Mouse (Mus musculus): Measurements from ENCODE around the gene Capn9. TPM values are rescaled to one million over a fixed set of nuclear protein-coding genes. Genes with fewer than 3 reads are reported as not detected.

Capn9 gene
- under 1 TPM in 1 of 2 experiments, not detected in 1; 0.12 TPM for total RNA-seq (2021)

DNA sequence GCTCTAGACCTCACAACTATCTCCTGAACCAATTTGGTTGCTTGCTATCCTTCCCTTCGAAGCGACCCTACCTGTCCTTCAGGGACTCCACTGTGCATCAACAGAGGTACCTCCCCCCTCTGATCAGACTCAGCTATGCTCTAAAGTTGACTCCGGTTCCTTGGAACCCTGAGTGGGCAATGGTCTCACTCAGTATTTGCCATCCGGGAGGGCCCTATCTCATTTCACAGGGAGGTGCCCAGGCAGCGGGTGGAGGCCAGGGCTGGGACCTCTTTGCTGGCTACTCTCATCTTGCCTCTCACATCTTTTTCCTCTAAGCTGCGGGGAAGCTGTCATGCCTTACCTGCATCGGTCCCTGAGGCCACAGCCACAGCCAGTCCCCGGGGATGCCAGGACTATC, at the start of gene Capn9:
Gene Capn9 (plus strand): TSS at position 301 of the 400 bp plus-strand sequence.
- no peak for DNase-seq (ENCODE audit: low spot score in 2 of 2)
- intact Hi-C loops (cut with DNase I) = no loop called here

DNA sequence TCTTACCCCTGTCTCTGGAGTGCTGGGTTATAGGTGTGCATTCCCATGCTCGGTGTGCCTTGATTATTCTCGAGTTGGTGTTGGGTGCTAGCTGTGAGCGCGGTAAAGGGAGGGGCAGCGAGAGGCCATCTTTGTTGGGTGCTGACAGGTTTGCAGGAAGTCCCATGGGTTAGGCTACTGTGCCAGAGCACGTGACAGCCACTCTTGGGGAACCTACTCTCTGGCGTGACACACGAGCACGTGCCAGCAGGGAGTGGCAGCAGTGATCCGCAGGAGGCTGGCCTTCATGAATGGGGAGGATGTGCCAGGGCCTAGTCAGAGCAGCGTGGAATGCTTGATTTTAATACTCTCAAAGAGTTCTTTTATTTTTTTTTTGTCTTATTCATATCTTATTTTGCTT, 49.6 kb upstream of the Capn9 start:
- DNase-seq (ENCODE audit: low spot score in 2 of 2) = no peak
- intact Hi-C loops (cut with DNase I) = no loop called here

DNA sequence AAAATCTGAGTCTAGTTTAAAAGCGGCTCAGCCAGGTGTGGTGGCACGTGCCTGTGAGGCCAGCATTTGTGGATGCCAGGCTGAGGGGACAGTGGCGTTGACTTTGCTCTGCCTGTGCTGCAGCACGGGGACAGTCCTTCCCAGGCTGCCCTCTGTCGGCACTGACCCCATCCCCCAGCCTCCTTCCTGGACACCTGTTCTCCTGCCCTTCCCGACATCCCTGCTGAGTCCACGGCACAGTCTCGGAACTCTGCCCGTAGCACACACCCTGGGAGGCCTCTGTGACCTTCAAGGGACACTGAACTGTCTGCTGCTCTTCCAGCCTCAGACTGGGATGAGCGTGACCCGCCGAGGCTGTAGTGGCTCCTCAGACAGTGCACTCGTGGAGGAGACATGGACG, 45.8 kb upstream of the Capn9 start:
- no peak for DNase-seq (ENCODE audit: low spot score in 2 of 2)
- intact Hi-C loops (cut with DNase I) = no loop called here

DNA sequence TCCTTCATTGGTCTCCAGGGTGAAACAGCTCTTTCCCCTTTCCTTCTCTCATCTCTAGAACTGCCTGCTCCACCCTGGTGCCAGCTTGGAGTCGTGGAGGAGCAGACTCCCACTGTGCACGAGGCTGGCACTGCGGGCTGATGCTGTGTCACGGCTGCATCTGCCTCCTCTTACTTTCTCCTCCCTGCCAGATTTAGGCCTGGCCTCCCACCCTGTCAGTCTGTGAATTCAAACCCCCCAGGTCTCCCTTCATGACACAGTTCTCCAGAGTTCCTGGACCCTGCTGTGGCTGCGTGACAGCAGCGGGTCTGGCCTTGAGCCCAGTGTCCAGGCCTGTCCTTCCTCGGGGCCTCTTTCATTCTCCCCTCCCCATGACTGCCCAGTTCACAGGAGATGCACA, 45.4 kb upstream of the Capn9 start:
- intact Hi-C loops (cut with DNase I) = no loop called here
- peak in 1 of 2 experiments; percentile 68 for DNase-seq (ENCODE audit: low spot score in 2 of 2)

DNA sequence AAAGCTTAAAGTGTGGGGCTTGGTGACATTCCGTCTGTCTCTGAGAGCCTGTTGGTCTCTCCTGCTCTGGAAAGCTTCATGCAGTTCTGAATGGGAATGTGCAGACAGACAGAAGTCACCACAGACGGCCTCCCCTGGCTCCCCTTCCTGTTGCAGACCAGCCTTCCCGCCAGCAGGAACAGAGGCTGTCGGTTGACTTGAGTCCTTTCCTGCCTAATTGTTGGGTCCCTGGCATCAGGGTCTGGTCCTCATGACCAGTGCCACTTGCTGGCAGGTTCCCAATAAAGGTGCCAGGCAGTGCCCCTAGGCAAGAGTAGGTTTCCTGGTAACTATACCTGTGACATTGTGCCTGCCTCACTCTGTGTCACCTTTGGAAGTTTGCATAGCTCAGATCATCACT, 44.9 kb upstream of the Capn9 start:
- DNase-seq (ENCODE audit: low spot score in 2 of 2) = no peak
- intact Hi-C loops (cut with DNase I) = no loop called here

DNA sequence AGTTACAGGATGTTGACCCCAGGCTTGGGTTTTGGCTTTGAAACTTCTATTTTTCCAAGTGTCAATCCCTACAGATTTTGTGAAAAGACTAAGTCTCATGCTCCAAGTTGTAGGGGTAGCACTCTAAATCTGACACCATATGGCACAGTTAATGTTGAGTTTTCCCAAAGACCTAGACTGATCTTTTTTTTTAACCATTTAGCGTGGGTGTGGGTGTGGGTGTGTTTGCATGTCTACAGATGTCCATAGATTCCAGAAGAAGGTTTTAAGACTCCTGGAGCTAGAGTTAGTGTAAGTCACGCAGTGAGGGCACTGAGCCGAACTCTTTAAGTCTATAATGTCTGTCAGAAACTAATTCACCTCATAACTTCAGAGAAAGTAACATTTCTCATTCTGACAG, 43.3 kb upstream of the Capn9 start:
- DNase-seq (ENCODE audit: low spot score in 2 of 2) = no peak
- intact Hi-C loops (cut with DNase I) = no loop called here

DNA sequence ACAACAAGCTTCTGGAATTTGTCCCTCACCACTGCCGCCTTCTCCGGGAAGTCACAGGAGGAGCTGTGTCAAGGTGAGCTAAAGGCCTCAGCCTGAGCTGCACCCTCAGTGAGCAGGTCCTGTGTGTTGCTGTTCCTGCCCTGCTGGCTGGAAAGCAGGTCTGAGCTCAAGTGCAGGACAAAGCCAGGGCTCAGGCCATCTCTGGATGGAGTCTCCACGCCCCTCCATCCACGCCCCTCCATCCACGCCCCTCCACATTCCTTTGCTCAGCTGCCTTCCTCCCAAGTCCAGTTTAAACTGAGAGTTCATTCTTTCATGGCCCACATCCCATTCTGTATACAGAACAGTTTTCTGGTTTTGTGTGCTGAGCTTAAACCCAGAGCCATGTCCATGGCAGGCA, 40.5 kb upstream of the Capn9 start:
- intact Hi-C loops (cut with DNase I) = no loop called here
- DNase-seq (ENCODE audit: low spot score in 2 of 2) = no peak

DNA sequence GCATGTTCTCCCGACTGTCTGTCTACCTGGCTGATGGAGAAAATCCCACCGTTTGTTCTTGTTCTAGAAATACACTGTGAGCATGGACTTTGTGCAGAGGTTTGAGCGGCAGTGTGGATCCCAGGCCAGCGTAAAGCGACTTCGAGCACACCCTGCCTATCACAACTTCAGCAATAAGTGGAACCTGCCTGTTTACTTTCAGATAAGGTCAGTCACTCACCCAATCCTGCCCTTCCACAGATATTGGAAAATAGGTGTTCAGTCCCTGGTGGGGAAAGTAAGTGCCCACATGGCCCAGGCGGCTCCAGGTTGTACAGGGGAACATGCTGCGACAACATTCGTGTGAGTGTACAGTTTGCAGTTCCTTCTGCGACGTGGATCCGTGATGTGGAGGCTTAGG, 35.0 kb upstream of the Capn9 start:
- DNase-seq (ENCODE audit: low spot score in 2 of 2) = no peak
- intact Hi-C loops (cut with DNase I) = no loop called here

DNA sequence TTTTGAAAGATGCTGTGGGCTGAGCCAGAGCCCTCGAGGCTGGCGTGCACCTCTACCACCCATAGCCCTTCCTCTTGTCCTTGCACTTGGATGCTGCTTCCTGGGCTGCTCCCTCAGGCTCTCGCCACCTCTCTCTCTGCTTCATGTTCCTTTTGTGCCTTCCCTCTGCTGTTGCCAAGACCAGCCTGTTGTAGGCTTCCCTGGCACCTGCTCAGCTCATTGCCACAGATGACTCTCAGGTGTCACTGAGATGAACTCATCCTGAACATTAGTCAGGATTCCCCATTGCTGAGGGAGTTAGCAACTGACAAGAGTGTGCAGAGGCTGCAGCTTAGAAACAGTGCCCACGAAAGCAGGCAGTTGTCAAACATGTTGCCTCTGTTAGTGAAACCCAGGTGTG, 33.9 kb upstream of the Capn9 start:
- intact Hi-C loops (cut with DNase I) = no loop called here
- no peak for DNase-seq (ENCODE audit: low spot score in 2 of 2)

DNA sequence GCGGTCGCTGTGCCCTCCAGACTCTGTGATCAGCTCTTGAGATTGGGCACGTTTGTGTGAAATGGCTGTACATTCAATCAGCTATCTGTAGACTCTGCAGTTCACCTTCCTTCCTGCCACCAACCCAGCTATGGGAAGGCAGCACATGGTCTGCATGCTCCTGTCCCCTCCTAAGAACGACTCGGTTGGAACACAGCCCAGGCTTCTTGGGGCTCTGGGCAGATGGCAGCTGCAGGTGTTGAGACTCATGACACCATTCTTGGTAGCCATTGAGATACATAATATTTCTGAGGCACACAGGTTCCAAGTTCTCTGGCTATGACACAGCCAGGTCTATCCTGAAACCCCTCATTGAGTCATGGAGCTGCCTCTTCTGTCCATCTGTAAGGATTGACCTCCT, 32.6 kb upstream of the Capn9 start:
- intact Hi-C loops (cut with DNase I) = no loop called here
- DNase-seq (ENCODE audit: low spot score in 2 of 2) = no peak

DNA sequence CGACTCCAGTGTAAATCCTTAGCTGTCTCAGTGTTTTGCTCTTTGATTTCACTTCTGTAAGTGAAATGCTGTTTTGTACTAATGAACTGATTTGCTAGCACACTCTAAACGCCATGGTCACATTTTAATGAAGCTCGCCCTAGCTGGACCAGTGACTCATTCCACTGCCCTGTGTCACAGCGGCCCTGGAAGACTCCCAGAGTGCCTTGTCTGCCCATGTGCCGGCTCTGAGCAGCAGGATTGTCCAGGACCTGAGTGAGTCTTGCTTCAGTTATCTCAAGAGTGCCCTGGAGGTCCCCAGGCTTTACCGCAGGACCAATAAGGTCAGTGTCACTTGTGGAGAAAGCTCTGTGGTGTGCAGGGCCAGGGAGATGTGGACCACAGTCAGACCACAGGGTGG, 29.5 kb upstream of the Capn9 start:
- no peak for DNase-seq (ENCODE audit: low spot score in 2 of 2)
- intact Hi-C loops (cut with DNase I) = loop anchor here (5.0 kb wide), 1 partner anchor 131 kb away; no protein-coding TSS in a partner anchor

DNA sequence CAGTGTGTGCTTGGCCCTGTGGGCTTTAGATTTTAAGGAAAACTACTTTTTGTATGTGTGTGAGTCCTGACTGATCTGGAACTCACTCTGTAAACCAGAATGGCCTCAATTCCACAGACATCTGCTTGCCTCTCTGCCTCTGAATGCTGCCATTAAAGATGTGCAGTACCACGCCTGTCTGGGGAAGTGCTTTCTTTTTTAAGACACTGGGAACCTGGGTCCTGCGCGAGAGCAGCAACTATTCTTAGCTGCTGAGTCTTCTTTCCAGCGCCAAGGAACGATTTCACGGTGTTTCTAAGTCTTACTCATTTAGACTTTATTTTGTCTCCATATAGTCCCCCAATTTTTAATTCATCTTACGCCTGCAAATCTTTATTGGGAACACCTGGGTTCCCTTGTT, 29.1 kb upstream of the Capn9 start:
- no peak for DNase-seq (ENCODE audit: low spot score in 2 of 2)
- intact Hi-C loops (cut with DNase I) = loop anchor here (5.0 kb wide), 1 partner anchor 130 kb away; no protein-coding TSS in a partner anchor

DNA sequence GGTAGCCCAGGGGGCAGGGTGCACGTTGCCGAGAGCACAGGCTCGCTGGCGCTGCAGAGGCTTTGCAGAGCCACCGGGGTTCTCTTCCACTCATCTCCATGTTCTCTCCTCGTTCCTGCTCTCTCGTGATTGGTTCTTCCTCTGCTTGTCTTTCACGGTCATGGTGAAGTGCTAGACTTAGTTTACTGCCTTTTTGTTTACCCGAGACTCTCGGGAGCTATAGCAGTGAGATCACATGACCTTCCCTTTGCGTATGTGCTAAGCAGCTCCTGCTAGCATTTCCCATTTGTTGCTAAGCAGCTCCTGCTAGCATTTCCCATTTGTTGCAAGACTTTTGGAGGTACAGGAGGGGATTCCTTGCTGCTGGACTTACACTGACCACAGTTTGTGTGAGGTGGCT, 28.6 kb upstream of the Capn9 start:
- DNase-seq (ENCODE audit: low spot score in 2 of 2) = no peak
- intact Hi-C loops (cut with DNase I) = loop anchor here (5.0 kb wide), 1 partner anchor 130 kb away; no protein-coding TSS in a partner anchor

DNA sequence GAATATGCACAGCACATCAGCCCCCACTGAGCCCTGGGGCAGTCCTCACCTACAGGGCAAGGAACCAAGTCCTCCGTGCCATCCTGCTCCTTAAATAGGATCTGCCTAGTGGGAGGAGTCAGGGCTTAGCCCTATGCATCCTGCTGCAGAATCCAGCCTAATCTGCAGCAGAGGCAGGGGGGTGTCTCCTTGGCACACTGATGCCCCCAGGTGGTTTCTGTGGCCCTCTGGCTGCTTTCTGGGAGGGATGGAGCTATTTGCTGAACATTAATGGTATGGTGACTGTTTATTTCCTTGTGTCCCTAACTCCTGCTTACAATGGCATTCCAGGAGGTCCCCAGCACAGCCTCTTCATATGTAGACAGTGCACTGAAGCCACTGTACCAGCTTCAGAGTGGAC, 27.7 kb upstream of the Capn9 start:
- DNase-seq (ENCODE audit: low spot score in 2 of 2) = no peak
- intact Hi-C loops (cut with DNase I) = loop anchor here (5.0 kb wide), 1 partner anchor 129 kb away; no protein-coding TSS in a partner anchor

DNA sequence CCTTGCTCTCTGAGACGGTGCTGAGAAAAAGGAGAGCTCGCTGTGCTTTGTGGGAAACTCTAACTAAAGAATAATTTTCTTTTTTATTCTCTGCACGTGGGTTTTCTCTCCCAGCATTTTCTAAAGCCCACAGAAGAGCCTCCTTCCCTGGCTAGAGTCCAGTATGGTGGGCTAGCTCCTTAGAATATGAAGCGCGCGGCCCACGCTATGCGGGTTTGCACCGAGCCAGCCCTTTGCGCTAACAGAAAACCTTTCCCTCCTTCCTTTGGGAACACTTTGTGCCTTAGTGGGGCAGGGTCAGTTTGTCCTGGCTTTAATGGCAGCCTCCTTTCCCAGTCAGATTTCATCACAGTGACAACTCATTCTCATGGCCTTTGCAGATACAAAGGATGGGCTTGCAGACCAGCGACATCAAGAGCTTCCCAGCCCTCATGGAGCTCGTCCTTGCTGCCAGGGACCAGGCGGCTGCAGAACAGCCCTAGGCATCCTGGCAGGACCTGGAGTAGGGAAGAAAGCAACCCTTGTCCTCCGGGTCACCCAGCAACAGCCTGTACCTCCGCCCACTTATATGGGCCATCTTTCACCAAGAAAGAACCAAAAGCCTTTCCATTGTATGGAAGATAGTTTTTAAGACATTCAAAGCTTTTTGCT, 24.8 kb upstream of the Capn9 start:
- DNase-seq (ENCODE audit: low spot score in 2 of 2) = peak in 1 of 2 experiments; percentile 48
- intact Hi-C loops (cut with DNase I) = no loop called here

DNA sequence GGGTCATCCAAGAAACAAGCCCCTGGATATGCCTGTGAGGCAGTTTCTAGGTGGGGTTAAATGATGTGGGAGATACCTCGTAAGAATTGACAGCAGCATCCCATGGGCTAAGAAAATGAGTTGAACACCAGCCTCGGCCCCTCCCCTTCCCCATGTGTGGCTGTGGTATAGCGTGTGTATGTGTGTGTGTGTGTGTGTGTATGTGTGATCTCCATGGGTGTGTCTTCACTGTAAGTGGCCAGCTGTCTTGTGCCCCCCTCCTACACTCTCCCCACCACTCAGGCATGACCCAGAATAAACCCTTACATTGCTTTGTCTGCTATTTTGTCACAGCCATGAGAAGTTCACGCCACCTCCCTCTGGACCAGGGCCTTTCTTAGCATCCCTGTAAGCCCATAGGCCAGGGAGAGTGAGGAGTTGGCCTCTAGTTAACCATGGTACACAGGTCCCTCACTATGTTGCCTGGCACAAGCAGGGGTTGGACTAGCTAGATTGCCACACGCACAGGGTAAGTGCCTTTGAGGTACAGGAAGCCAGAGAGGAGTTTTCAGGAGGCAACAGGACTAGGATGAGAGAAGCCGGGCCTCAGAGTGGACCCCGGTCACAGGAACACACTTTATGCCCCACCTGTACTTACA, 20.7 kb upstream of the Capn9 start:
- DNase-seq (ENCODE audit: low spot score in 2 of 2) = no peak
- intact Hi-C loops (cut with DNase I) = no loop called here

DNA sequence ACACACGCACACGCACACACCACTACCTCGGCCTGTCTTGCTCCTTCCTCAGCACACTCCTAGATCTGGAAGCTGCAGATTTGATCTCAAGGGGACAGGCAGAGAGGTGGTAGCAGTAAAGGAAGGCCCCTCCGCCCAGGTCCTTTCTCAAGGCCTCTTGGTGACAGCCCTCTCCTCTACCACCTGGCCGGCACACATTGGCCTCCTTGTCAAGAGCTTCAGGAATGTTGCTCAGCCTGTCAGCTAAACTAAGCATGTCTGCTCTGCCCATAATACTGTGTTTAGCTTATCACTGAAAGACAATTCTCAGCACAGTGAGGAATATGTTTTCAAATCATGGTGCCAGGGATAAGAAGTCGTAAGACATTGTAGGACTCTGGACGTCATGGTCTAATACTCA, 19.7 kb upstream of the Capn9 start:
- no peak for DNase-seq (ENCODE audit: low spot score in 2 of 2)
- intact Hi-C loops (cut with DNase I) = no loop called here

DNA sequence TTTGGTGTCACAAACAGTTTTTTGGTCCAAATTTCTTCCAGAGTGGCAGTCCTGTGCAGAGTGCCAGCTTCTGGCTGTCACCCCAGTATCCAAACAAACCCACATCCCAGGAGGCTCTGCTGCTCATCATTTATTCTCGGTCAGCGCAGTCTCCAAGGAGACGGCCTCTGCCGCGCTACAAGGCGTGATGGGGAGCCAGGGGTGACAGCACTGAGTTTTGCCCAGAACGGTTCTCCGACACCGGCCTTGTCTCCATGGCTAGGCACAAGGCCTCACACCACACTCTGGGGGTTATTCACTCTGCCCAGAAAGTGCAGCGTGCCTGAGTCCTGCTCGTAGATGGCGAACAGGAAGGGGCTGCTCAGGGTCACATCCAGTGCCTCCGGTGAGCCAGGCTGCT, 19.3 kb upstream of the Capn9 start:
- intact Hi-C loops (cut with DNase I) = no loop called here

DNA sequence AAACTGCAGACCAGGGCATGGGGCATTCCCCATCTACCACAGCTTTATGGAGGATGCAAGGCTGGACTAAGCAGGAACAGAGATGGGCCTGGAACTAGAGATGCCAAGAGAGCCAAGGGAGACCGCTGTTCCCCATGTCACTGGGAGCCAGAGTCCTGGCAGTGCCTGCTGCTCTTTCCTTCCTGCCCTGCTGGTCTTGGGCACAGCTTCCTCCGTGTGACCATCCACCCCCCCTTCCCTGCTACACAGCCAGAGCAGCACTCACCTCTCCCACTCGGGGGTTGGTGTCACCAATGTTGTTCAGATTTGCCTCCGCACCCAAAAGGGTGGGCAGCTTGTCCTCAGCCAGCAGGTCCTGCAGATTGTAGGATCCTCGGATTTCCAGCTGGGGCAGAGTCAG, 18.4 kb upstream of the Capn9 start:
- DNase-seq (ENCODE audit: low spot score in 2 of 2) = no peak
- intact Hi-C loops (cut with DNase I) = no loop called here

More for the DNA sequence above, 19.3 kb upstream of the Capn9 start:
- peak; percentile 44 to 57 for DNase-seq (ENCODE audit: low spot score in 2 of 2)

DNA sequence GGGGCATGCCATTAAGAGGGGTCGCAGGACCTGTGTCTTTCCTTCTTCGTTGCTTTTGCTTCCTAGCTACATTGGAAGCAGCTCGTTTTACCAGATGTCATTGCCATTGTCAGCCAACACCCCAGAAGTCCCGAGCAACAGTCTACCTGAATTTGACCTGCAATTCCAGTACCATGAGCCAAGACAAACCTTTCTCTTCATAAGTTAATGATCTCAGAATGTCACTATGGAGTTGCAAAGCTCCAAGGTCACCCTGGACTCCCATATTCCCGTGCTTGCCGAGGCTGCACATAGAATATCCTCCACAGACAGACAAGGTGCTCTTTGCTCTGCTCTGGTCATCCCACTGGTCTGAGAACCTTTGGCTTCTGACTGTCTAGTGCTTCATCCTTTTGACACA, 8.8 kb upstream of the Capn9 start:
- no peak for DNase-seq (ENCODE audit: low spot score in 2 of 2)
- intact Hi-C loops (cut with DNase I) = no loop called here

DNA sequence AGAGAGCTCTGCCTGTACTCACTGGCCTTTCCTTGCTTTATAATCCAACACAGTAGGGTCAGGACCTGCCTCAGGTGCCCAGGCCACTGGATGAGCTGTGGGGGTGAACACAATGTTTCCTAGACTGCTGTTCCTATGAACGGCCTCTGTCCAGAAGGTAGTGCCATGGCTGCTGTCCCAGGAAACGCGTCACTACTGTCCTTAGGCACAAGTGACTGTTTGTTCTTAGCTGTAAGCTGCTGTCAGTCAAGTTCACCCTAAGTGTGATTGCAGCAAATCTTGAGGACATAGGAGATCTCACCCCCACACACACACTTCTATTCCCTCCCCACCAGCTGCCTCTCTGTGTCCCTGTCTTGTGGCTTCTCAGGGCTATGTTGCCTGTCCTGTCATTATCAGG, 8.3 kb upstream of the Capn9 start:
- intact Hi-C loops (cut with DNase I) = no loop called here
- DNase-seq (ENCODE audit: low spot score in 2 of 2) = no peak

DNA sequence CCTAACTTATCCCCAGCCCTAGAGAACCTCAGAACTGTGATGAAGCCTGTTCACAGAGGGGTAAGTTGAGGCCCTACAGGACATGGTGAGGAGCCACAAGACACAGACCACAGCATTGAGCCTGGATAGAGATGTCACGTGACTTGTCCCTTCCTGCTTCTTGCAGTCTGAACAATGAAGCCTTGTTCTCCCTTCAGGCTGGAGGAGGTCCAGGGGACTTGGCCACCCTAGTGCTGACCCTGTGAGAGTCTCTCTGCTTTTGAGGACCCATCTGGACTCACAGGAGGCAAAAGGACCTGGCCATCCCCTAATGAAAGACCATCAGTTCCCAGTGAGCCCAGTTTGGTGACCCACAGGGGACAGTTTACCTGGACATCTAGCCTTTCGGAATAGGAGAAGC, 6.8 kb upstream of the Capn9 start:
- intact Hi-C loops (cut with DNase I) = no loop called here
- no peak for DNase-seq (ENCODE audit: low spot score in 2 of 2)

All from left cerebral cortex, postnatal 36 days (tissue).